ENCODE assay signal across 25 mouse cellular contexts in the genomic region with DNA sequence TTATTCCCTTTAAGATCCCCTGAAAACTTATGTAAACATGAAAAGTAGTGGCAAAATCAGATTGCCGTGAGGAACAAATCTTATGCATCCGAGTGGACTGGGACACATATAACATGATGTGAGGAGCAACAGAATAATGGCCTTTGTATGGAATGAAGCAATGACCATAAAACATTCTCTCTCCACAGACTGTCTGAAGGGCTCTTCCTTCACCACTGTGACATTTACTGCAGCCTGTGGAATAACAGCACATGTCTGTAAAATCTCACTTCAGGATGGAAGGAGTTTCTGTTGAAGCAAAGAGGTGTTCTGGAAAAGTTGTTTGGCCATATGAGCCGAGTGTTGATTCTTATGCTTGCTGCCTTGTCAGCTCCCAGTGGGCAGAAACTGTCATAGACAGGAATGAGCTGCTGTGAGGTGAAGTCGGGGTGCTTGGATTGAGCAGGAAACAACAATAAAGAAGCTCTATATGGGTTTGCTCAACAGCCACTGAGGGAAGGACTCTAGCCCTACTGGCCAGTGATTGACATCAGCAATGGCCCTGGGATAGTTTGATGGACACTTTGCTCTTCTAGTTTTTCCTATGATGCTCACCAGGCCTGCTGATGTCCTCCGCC. TPM values are rescaled to one million over a fixed set of nuclear protein-coding genes. Genes with fewer than 3 reads are reported as not detected.
DNase-seq lines count a peak whose midpoint lies in the region; ATAC-seq and TF ChIP-seq lines count a peak whose summit lies in the region.
"Had no signal": no experiment of that assay in that cellular context is flagged by ENCODE, and none has a peak within 500 bp of the region (broad histone marks: within the 10 kb centered on the region; RNA-seq: fewer than 3 reads in every experiment).

No protein-coding gene starts in this region.

- H3K9ac ChIP-seq in lung, embryonic 15.5 days: no peak overlapping the region
- H3K9ac ChIP-seq in lung, postnatal 0 days (replicated peaks; ENCODE audit: low read depth): no peak overlapping the region
- H3K9ac ChIP-seq in midbrain, embryonic 11.5 days (ENCODE audit: low read length): no peak overlapping the region
- H3K9ac ChIP-seq: embryonic facial prominence, embryonic 12.5 days; forebrain, embryonic 13.5 days had no signal

- peak; percentile 84 for ATAC-seq in lung, embryonic 15.5 days (ENCODE audit: borderline replicate concordance, extremely low read depth, low FRiP score, low TSS enrichment)
- peak; percentile 72 for ATAC-seq in lung, postnatal 0 days
- ATAC-seq in midbrain, embryonic 11.5 days (ENCODE audit: low FRiP score): no peak
- ATAC-seq: activated CD4-positive, CD25-positive, alpha-beta regulatory T cell, adult 4 months; CD4-positive, CD25-positive, alpha-beta regulatory T cell, adult 4 months; forebrain, embryonic 13.5 days; Patski had no signal

- H3K4me2 ChIP-seq in lung, embryonic 15.5 days: no peak overlapping the region
- H3K4me2 ChIP-seq in lung, postnatal 0 days (replicated peaks; ENCODE audit: low read depth, low read length): no peak overlapping the region
- no peak overlapping the region for H3K4me2 ChIP-seq in midbrain, embryonic 11.5 days
- H3K4me2 ChIP-seq: embryonic facial prominence, embryonic 12.5 days; forebrain, embryonic 13.5 days had no signal

- peak; percentile 78 for DNase-seq in heart, adult 11 months
- DNase-seq in heart, postnatal 25 days (ENCODE audit: low spot score): no peak
- no peak for DNase-seq in lung, postnatal 25 days (ENCODE audit: low spot score)
- peak; percentile 90 for DNase-seq in lung, postnatal 0 days (ENCODE audit: low spot score)
- DNase-seq in lung, adult 18-20 months: no peak
- DNase-seq in midbrain, embryonic 11.5 days (ENCODE audit: low spot score, missing footprints): peak; percentile 70
- no peak for DNase-seq in midbrain, embryonic 10.5 days (ENCODE audit: low spot score)
- DNase-seq: adrenal gland, adult 8-10 months; adrenal gland, postnatal 14 days; adrenal gland, postnatal 36 days; B cell, adult 2 months; cerebellum, adult 11-12 months; cerebellum, adult 2 months; cerebellum, adult 9-10 months; cerebellum, postnatal 10 days; cerebellum, postnatal 25 days had no signal

- 43% methylated on average over 5 of the region's 5 CpGs for WGBS in lung, embryonic 15.5 days
- 57% methylated on average over 5 of the region's 5 CpGs for WGBS in lung, postnatal 0 days
- 81% methylated on average over 5 of the region's 5 CpGs for WGBS in midbrain, embryonic 11.5 days
- WGBS in midbrain, embryonic 10.5 days: 82% methylated on average over 5 of the region's 5 CpGs

- intact Hi-C loops in heart, postnatal 25 days (cut with DNase I): loop anchor here (2.0 kb wide), 1 partner anchor 33 kb away; the partner anchor contains the start of gene Cd93

- H3K36me3 ChIP-seq in lung, embryonic 15.5 days: no peaks in the 10 kb centered on the region
- no peaks in the 10 kb centered on the region for H3K36me3 ChIP-seq in lung, postnatal 0 days (ENCODE audit: insufficient read depth, low read length)
- no peaks in the 10 kb centered on the region for H3K36me3 ChIP-seq in midbrain, embryonic 11.5 days (ENCODE audit: control insufficient read depth, insufficient read depth, low read length)
- no peaks in the 10 kb centered on the region for H3K36me3 ChIP-seq in midbrain, embryonic 10.5 days
- H3K36me3 ChIP-seq: embryonic facial prominence, embryonic 10.5 days; embryonic facial prominence, embryonic 12.5 days; G1E had no signal

- TF ChIP-seq CTCF in lung, postnatal 0 days (IDR thresholded peaks at IDR 0.05): no peak

- peak overlapping the region; percentile 24; the same call in 1 of the 2 replicates for H3K27ac ChIP-seq in lung, embryonic 15.5 days
- peak overlapping the region; percentile 38 for H3K27ac ChIP-seq in lung, postnatal 0 days (ENCODE audit: low read length)
- H3K27ac ChIP-seq in midbrain, embryonic 11.5 days (ENCODE audit: low read depth, low read length): no peak overlapping the region
- H3K27ac ChIP-seq in midbrain, embryonic 10.5 days (replicated peaks): no peak overlapping the region
- H3K27ac ChIP-seq: embryonic facial prominence, embryonic 10.5 days; embryonic facial prominence, embryonic 12.5 days; forebrain, embryonic 13.5 days had no signal

- no peak overlapping the region for H3K4me3 ChIP-seq in lung, embryonic 15.5 days
- no peak overlapping the region for H3K4me3 ChIP-seq in lung, postnatal 0 days (ENCODE audit: low read depth, low read length)
- no peak overlapping the region for H3K4me3 ChIP-seq in midbrain, embryonic 11.5 days (ENCODE audit: low read depth, low read length)
- H3K4me3 ChIP-seq in midbrain, embryonic 10.5 days: no peak overlapping the region
- H3K4me3 ChIP-seq: embryonic facial prominence, embryonic 10.5 days; embryonic facial prominence, embryonic 12.5 days; forebrain, embryonic 13.5 days had no signal

- TF ChIP-seq EP300 in lung, postnatal 0 days (IDR thresholded peaks at IDR 0.05): peak; percentile 72

- no peaks in the 10 kb centered on the region for H3K9me3 ChIP-seq in lung, embryonic 15.5 days
- H3K9me3 ChIP-seq in lung, postnatal 0 days (ENCODE audit: low read length): no peaks in the 10 kb centered on the region
- H3K9me3 ChIP-seq in midbrain, embryonic 11.5 days (ENCODE audit: control insufficient read depth, low read length): no peaks in the 10 kb centered on the region
- no peaks in the 10 kb centered on the region for H3K9me3 ChIP-seq in midbrain, embryonic 10.5 days (replicated peaks)
- H3K9me3 ChIP-seq: embryonic facial prominence, embryonic 10.5 days; embryonic facial prominence, embryonic 12.5 days; forebrain, embryonic 13.5 days had no signal

- H3K4me1 ChIP-seq in lung, embryonic 15.5 days: peaks cover 13% of the 10 kb centered on the region; the same call in 1 of the 2 replicates
- H3K4me1 ChIP-seq in lung, postnatal 0 days (ENCODE audit: insufficient read depth, low read depth, low read length): peaks cover 7% of the 10 kb centered on the region; the same call in 1 of the 2 replicates
- peaks cover 2% of the 10 kb centered on the region for H3K4me1 ChIP-seq in midbrain, embryonic 11.5 days (ENCODE audit: control insufficient read depth, insufficient read depth, low read length)
- peaks cover 15% of the 10 kb centered on the region for H3K4me1 ChIP-seq in midbrain, embryonic 10.5 days
- H3K4me1 ChIP-seq: embryonic facial prominence, embryonic 12.5 days; forebrain, embryonic 13.5 days had no signal

- H3K27me3 ChIP-seq in lung, embryonic 15.5 days: no peaks in the 10 kb centered on the region
- H3K27me3 ChIP-seq in lung, postnatal 0 days (replicated peaks; ENCODE audit: insufficient read depth, low read length): no peaks in the 10 kb centered on the region
- no peaks in the 10 kb centered on the region for H3K27me3 ChIP-seq in midbrain, embryonic 11.5 days (ENCODE audit: control insufficient read depth, insufficient read depth, low read length)
- H3K27me3 ChIP-seq in midbrain, embryonic 10.5 days (ENCODE audit: low read depth, poor library complexity, severe bottlenecking): no peaks in the 10 kb centered on the region
- H3K27me3 ChIP-seq: CH12.LX; embryonic facial prominence, embryonic 12.5 days; forebrain, embryonic 13.5 days; Patski had no signal

RNA-seq across cellular contexts. Expression of gene Cd93, which starts 32.6 kb away (rescaled TPM):
- total RNA-seq in heart, postnatal 25 days (2021): 10 to 100 TPM; 70.2 to 74.9 TPM
- 33.4 and 35.4 TPM in 2 replicates for polyA plus RNA-seq in lung, embryonic 15.5 days (2015; fragmentation: Nextera tagmentation; extraction: Ambion mirVana)
- polyA plus RNA-seq in lung, postnatal 0 days (2015; fragmentation: Nextera tagmentation; extraction: Ambion mirVana): 55.9 and 59.7 TPM in 2 replicates
- 5.9 and 7.3 TPM in 2 replicates for polyA plus RNA-seq in midbrain, embryonic 11.5 days (2014; fragmentation: Nextera tagmentation; extraction: Ambion mirVana)
- 4.7 and 5.5 TPM in 2 replicates for polyA plus RNA-seq in midbrain, embryonic 10.5 days (2016; fragmentation: Nextera tagmentation; extraction: Ambion mirVana)

Comparison
In these comparisons a context has a peak if more than half of its experiments do, and no peak if none do; other contexts are left out.
1. DNase-seq: peak in heart, adult 11 months (single experiment), lung, postnatal 0 days (single experiment) and midbrain, embryonic 11.5 days (single experiment); none in heart, postnatal 25 days (single experiment), lung, postnatal 25 days (single experiment), lung, adult 18-20 months (0 of 2) and midbrain, embryonic 10.5 days (single experiment).
2. H3K27ac ChIP-seq: peak in lung, embryonic 15.5 days (single experiment) and lung, postnatal 0 days (single experiment); none in midbrain, embryonic 11.5 days (single experiment) and midbrain, embryonic 10.5 days (single experiment).